Mouse (Mus musculus): ENCODE measurements around the gene 9630041A04Rik.

DNA sequence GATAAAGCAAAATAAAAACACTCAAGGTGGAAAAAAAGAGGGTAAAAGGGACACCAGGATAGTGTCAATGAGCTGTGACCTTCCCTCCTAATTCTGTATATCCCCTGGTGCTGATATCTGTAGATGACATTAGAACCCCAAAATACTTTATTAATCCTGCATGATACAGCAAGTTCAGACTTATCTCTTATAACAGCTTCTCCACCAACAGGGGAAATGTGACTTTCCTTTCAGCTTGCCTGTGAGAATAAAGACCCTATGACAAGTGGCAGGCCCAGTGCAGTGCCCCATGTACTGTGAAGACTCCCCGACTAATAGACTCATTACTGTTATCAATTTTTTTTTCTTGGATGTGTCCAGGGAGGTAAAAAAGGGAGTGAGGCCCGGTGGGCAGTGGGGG, 125.3 kb downstream of the 9630041A04Rik start:
- TF ChIP-seq ZC3H11A (IDR thresholded peaks at IDR 0.05; ENCODE audit: borderline replicate concordance, low read depth, low read length) (no peak), ZNF384 (IDR thresholded peaks at IDR 0.05; ENCODE audit: low read depth, low read length) (no peak), CHD2 (IDR thresholded peaks at IDR 0.05; ENCODE audit: low read depth, low read length) (no peak)
